Mouse (Mus musculus): ENCODE data around the gene Nid1.

The Nid1 gene

DNA sequence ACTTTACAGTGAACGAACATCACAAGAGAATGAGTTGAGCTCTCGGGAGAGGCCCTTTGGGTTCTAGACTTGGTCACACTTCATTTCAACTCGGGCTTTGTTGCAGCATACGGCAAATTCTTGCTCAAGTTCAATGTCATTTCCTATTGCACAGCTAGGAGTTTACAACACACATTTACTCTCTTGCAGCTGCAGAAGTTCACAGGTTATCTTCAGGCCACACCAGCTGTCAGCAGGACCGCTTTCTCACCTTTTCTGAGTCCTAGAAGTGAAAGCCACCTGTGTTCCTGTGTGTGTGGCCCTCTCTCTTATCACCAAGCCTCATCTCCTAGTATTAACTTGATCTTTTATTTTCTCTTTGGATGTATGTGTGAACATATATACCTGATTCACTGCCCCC, 121.5 kb downstream of the Nid1 start:
- H3K36me3 ChIP-seq (ENCODE audit: control insufficient read depth, insufficient read depth, low read length, poor library complexity, severe bottlenecking) = no peaks in the 10 kb centered on the region
- no peak for DNase-seq (ENCODE audit: low read depth, low spot score)
- H3K27me3 ChIP-seq (ENCODE audit: control insufficient read depth, insufficient read depth, low read length, poor library complexity, severe bottlenecking) = no peaks in the 10 kb centered on the region

Data from splenic B cell, adult 2 months (primary cell).